Mouse (Mus musculus) cerebellum, adult 2 months (tissue): ENCODE data around the gene Wdr45b. TPM values are rescaled to one million over a fixed set of nuclear protein-coding genes. Genes with fewer than 3 reads are reported as not detected.

Experiments used
- DNase-seq, 2 experiments: peaks; one replicate each; pipeline ENCODE4 v3.0.0; 2021
- H3K27ac ChIP-seq: fragments of 200-500 bp; 2 replicates; pipeline ENCODE4 v1.5.1; 2012; ENCODE audit warnings: low read length, control low read depth, inconsistent platforms; ENCODE audit not compliant: insufficient read depth
- H3K27me3 ChIP-seq: fragments of 200-500 bp; 2 replicates; pipeline ENCODE4 v1.6.1; 2012; ENCODE audit warnings: inconsistent platforms, mild to moderate bottlenecking, low read length, moderate library complexity; ENCODE audit not compliant: control insufficient read depth, insufficient read depth
- H3K4me1 ChIP-seq: fragments of 200-500 bp; 2 replicates; pipeline ENCODE4 v1.6.1; 2011; ENCODE audit warnings: low read length; ENCODE audit not compliant: control insufficient read depth, insufficient read depth
- H3K4me3 ChIP-seq: fragments of 200-500 bp; replicated peaks from 2 replicates; pipeline ENCODE3; 2011; ENCODE audit warnings: mild to moderate bottlenecking, low read depth, low read length, control low read depth; ENCODE audit not compliant: insufficient read depth
- CTCF ChIP-seq: fragments of 200-500 bp; IDR thresholded peaks from 2 replicates; pipeline ENCODE4 v1.5.1; 2011; ENCODE audit warnings: low read depth, mild to moderate bottlenecking, control low read depth, low read length, moderate library complexity, borderline replicate concordance; ENCODE audit not compliant: insufficient read depth
- POLR2A ChIP-seq: fragments of 200-500 bp; IDR thresholded peaks from 2 replicates; pipeline ENCODE4 v1.6.1; 2011; ENCODE audit warnings: low read length, control low read depth, borderline replicate concordance; ENCODE audit not compliant: insufficient read depth
- WGBS: fragments of 180-500 bp; shearing (Covaris S2); methylation state at CpG from one replicate; pipeline ENCODE4 v1.1.7; 2018; 5-methylcytosine and 5-hydroxymethylcytosine counted together
- polyA plus RNA-seq: library from polyadenylated mRNA; depleted of rRNA; stranded (reverse); fragments of >200 nt; gene quantifications from 2 replicates; pipeline ENCODE4 v1.2.3, GENCODE M21; 2012; rRNA removed

Gene Wdr45b
- 65.4 and 66.3 TPM in 2 replicates for polyA plus RNA-seq

DNA sequence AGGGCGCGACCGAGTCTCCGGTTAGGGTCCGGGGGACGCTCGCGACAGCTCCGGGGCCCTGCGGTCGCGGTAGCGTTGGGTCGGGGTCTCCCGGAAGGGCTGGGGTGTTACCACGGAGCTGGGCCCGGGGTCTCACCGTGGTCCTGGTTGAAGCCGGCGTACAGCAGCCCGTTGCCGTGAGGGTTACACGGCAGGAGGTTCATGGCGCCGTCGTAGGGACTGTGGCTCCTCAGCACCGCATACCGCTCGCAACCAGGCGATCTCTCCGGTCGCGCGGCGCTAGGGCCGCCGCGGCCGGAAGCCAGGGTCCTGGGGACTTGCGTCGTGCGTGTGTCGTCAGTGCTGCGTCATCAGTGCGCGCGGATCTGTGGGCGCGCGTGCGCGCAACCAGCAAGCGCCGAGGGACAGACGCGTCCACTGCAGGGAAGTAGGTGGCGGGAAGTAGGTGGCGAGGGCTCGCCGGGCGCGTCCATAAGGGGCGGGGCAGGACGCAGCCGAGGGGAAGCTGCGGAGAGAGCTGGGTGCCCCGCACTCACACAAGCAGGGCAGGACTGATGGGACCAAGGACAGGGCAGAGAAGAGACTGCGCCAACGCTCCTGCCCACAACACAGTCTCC lies at the start of gene Wdr45b:
Wdr45b (minus strand) TSS at position 355 of the 617 bp plus-strand sequence.
- Histone ChIP-seq H3K4me1 (peaks cover 7% of the 10 kb centered on the region; the same call in 1 of the 2 replicates), H3K4me3 (peak within 1 kb of the TSS; percentile 83), H3K27ac (peak within 1 kb of the TSS; percentile 80), H3K27me3 (no peaks in the 10 kb centered on the region)
- TF ChIP-seq CTCF (no peak), POLR2A (peak; percentile 96)
- WGBS: under 1% methylated on average over 69 of the region's 69 CpGs
- peak; percentile 99 for DNase-seq

- Histone ChIP-seq H3K27me3 (no peaks in the 10 kb centered on the region), H3K4me1 (no peaks in the 10 kb centered on the region), H3K27ac (no peak overlapping the region), H3K4me3 (no peak overlapping the region)
- 84% methylated on average over 3 of the region's 3 CpGs for WGBS
- TF ChIP-seq POLR2A: no peak
- no peak for TF ChIP-seq CTCF
- no peak for DNase-seq
Observed at GRCm38 (mm10) chr11:121392405-121392804, 38.2 kb upstream of the Wdr45b start.

GRCm38 (mm10) chr11:121390793-121391192 lies 36.5 kb upstream of the Wdr45b start:
- DNase-seq: no peak
- peaks cover 6% of the 10 kb centered on the region; the same call in 1 of the 2 replicates for H3K4me1 ChIP-seq
- H3K27me3 ChIP-seq: no peaks in the 10 kb centered on the region
- no peak overlapping the region for H3K4me3 ChIP-seq
- no peak overlapping the region for H3K27ac ChIP-seq
- 57% methylated on average over 3 of the region's 3 CpGs for WGBS
- TF ChIP-seq CTCF (no peak), POLR2A (no peak)

GRCm38 (mm10) chr11:121388554-121388945 lies 34.3 kb upstream of the Wdr45b start:
- 2% methylated on average over 6 of the region's 6 CpGs for WGBS
- no peak overlapping the region for H3K27ac ChIP-seq

DNA sequence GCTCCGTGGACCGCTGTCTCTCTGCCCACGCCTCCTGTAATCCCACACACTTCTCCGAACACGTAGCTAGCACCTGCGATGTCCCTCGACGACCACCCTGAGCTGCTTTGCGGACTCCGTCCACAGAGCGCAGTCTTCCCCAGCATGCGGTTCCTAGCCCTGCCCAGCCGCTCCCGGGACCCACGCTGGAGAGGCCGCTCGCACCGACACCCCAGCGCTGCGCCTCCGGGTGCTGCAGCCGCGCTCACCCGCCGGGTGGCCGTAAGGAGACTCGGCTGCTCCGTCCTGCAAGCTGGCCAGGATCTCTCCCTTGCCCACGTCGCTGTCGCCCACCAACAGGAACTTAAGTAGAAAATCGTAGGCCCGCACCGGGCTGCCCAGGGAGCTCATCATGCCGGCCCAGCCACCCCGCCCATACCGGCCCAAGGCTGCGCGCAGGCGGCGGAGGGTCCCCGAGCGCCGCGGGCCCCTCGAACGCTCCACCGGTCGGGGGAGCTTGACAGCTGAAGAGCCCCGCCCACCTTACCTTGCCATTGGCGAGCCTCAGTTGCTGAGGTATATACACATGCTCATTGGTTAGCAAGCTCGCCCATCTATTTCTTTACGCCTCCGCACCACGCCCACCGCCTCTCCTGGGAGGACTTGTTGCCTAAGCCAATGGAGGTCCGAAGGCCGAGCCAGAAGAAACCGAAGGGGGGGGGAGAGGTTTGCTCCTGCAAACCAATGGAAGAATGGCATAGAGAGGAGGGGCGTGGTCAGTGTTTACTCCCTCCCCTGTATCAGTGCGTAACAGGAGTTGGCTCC lies 33.7 kb upstream of the Wdr45b start, which contains the start of gene Rab40b:
Rab40b (minus strand) TSS at position 502 of the 804 bp plus-strand sequence.
- under 1% methylated on average over 61 of the region's 61 CpGs for WGBS
- TF ChIP-seq CTCF: no peak
- TF ChIP-seq POLR2A: no peak
- Histone ChIP-seq H3K27ac (no peak within 1 kb of the TSS), H3K27me3 (no peaks in the 10 kb centered on the region), H3K4me1 (peaks cover 6% of the 10 kb centered on the region; the same call in 1 of the 2 replicates), H3K4me3 (peak within 1 kb of the TSS; percentile 61)
- peak; percentile 77 to 89 for DNase-seq

More at GRCm38 (mm10) chr11:121388554-121388945, 34.3 kb upstream of the Wdr45b start:
- DNase-seq: no peak
- Histone ChIP-seq H3K4me3 (peak overlapping the region; percentile 61), H3K27me3 (no peaks in the 10 kb centered on the region), H3K4me1 (peaks cover 6% of the 10 kb centered on the region; the same call in 1 of the 2 replicates)
- TF ChIP-seq POLR2A (no peak), CTCF (no peak; the same call in 1 of the 2 replicates)

DNA sequence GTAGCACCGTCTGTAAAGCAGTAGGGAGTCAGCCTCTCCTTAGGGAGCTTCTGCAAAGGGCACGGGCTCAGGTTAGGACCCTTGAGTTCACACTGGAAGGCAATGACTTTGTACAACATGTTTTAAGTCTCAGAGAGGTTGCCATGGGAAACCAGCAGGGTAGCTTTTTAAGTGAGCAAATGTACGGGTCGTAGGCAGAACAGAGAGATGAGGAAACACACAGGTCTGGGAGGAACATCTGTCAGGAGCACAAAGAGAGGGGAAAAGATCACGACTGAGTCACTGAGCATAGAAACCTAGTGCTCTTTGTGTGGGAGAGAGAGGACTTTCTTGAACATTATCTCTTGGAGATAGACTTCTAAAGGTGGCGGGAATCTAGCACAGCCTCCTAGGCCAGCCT lies 26.0 kb upstream of the Wdr45b start:
- Histone ChIP-seq H3K27me3 (no peaks in the 10 kb centered on the region), H3K27ac (no peak overlapping the region), H3K4me3 (no peak overlapping the region), H3K4me1 (no peaks in the 10 kb centered on the region)
- DNase-seq: no peak
- TF ChIP-seq POLR2A: no peak
- no peak for TF ChIP-seq CTCF
- WGBS: 30% methylated on average over 6 of the region's 6 CpGs

- no peaks in the 10 kb centered on the region for H3K27me3 ChIP-seq
- no peaks in the 10 kb centered on the region for H3K4me1 ChIP-seq
- TF ChIP-seq CTCF (no peak), POLR2A (no peak)
- no peak for DNase-seq
- H3K27ac ChIP-seq: no peak overlapping the region
- H3K4me3 ChIP-seq: no peak overlapping the region
Observed at GRCm38 (mm10) chr11:121378644-121379043, 24.4 kb upstream of the Wdr45b start.

- H3K4me3 ChIP-seq: no peak overlapping the region
- no peak for DNase-seq
- 66% methylated on average over 6 of the region's 6 CpGs for WGBS
- no peaks in the 10 kb centered on the region for H3K4me1 ChIP-seq
- no peaks in the 10 kb centered on the region for H3K27me3 ChIP-seq
- TF ChIP-seq POLR2A (no peak), CTCF (no peak)
- no peak overlapping the region for H3K27ac ChIP-seq
Observed at GRCm38 (mm10) chr11:121373305-121373704, 19.1 kb upstream of the Wdr45b start.
